Mouse (Mus musculus) heart, adult 2 months (tissue): Measurements from ENCODE around the gene Nr2e3.

Experiments used
- EP300 ChIP-seq: fragments of 200-500 bp; IDR thresholded peaks from 2 replicates; pipeline ENCODE4 v1.6.1; 2011; ENCODE audit warnings: low read depth, low read length, control low read depth; ENCODE audit not compliant: insufficient read depth
- POLR2A ChIP-seq: fragments of 200-500 bp; IDR thresholded peaks from 2 replicates; pipeline ENCODE4 v1.6.1; 2011; ENCODE audit warnings: mild to moderate bottlenecking, low read depth, low read length, control low read depth; ENCODE audit not compliant: insufficient read depth

GRCm38 (mm10) chr9:59955199-59955598, 5.3 kb downstream of the Nr2e3 start:
- TF ChIP-seq EP300 = no peak
- TF ChIP-seq POLR2A = no peak
